Mouse (Mus musculus): ENCODE data around the gene Nyap1.

DNA sequence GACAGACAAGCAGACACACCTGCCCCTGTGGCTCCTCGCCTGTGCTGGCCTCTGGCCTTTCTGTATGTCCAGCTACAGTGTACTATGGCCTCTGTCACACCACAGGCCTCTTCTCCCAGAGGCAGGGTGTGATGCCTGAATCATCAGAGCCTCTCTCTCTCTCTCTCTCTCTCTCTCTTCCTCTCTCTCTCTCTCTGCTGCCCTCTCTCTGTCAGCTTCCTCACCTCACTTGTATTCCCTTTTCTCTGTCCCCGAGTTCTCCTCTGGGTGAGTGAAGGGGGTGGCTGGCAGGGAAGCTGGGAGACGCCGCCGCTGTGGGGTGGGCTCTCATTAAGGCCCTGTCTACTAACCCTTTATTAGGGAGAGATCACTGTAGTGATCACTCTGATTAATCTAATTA, 2.9 kb downstream of the Nyap1 start:
- TF ChIP-seq CTCF (IDR thresholded peaks at IDR 0.05; ENCODE audit: borderline replicate concordance, insufficient read depth, low read length) (no peak), POLR2A (IDR thresholded peaks at IDR 0.05; ENCODE audit: low read depth, low read length) (no peak)
